Mouse (Mus musculus): Measurements from ENCODE around the gene Wnk4. TPM values are rescaled to one million over a fixed set of nuclear protein-coding genes. Genes with fewer than 3 reads are reported as not detected.

Wnk4 gene
- polyA plus RNA-seq, 1 experiment from 2014 or later = 2.4 TPM

- H3K27me3 ChIP-seq (ENCODE audit: control insufficient read depth, insufficient read depth, low read length) = no peaks in the 10 kb centered on the region
- peaks cover 4% of the 10 kb centered on the region for H3K4me1 ChIP-seq (ENCODE audit: control insufficient read depth, insufficient read depth, low read length)
- peak overlapping the region; percentile 78 for H3K4me3 ChIP-seq (ENCODE audit: low read depth, low read length)
- no peak for ATAC-seq (replicated peaks; ENCODE audit: insufficient number of reproducible peaks, low FRiP score, low TSS enrichment, low read depth)
- H3K4me2 ChIP-seq (ENCODE audit: low read depth, low read length) = peak overlapping the region; percentile 87
- DNase-seq (ENCODE audit: low spot score) = peak; percentile 47
- H3K9me3 ChIP-seq (replicated peaks; ENCODE audit: control insufficient read depth, low read length) = no peaks in the 10 kb centered on the region
- H3K9ac ChIP-seq (replicated peaks; ENCODE audit: low read length) = peak overlapping the region; percentile 86
- peak overlapping the region; percentile 30; the same call in 1 of the 2 replicates for H3K27ac ChIP-seq (replicated peaks; ENCODE audit: low read depth, low read length)
- 21% methylated on average over 25 of the region's 25 CpGs for WGBS
- no peaks in the 10 kb centered on the region for H3K36me3 ChIP-seq (replicated peaks; ENCODE audit: control insufficient read depth, insufficient read depth, low read depth, low read length)
Observed at GRCm38 (mm10) chr11:101225331-101226064, 34.9 kb upstream of the Wnk4 start.

- WGBS = under 1% methylated on average over 56 of the region's 56 CpGs
- peak; percentile 92 for ATAC-seq (replicated peaks; ENCODE audit: insufficient number of reproducible peaks, low FRiP score, low TSS enrichment, low read depth)
- peaks cover 10% of the 10 kb centered on the region for H3K4me1 ChIP-seq (ENCODE audit: control insufficient read depth, insufficient read depth, low read length)
Observed at GRCm38 (mm10) chr11:101226065-101226701, 34.2 kb upstream of the Wnk4 start, which contains the start of gene Ezh1. TSS of gene Ezh1 (minus strand) at chr11:101226463.

GRCm38 (mm10) chr11:101229361-101229900, 30.9 kb upstream of the Wnk4 start:
- no peak overlapping the region for H3K9ac ChIP-seq (replicated peaks; ENCODE audit: low read length)
- no peaks in the 10 kb centered on the region for H3K36me3 ChIP-seq (replicated peaks; ENCODE audit: control insufficient read depth, insufficient read depth, low read depth, low read length)
- H3K9me3 ChIP-seq (replicated peaks; ENCODE audit: control insufficient read depth, low read length) = no peaks in the 10 kb centered on the region
- DNase-seq (ENCODE audit: low spot score) (no peak), ATAC-seq (replicated peaks; ENCODE audit: insufficient number of reproducible peaks, low FRiP score, low TSS enrichment, low read depth) (no peak)
- WGBS = 35% methylated on average over 8 of the region's 8 CpGs
- H3K27ac ChIP-seq (replicated peaks; ENCODE audit: low read depth, low read length) = no peak overlapping the region
- H3K4me1 ChIP-seq (ENCODE audit: control insufficient read depth, insufficient read depth, low read length) = peaks cover 13% of the 10 kb centered on the region
- no peak overlapping the region for H3K4me2 ChIP-seq (ENCODE audit: low read depth, low read length)
- no peaks in the 10 kb centered on the region for H3K27me3 ChIP-seq (ENCODE audit: control insufficient read depth, insufficient read depth, low read length)
- H3K4me3 ChIP-seq (ENCODE audit: low read depth, low read length) = no peak overlapping the region

More at GRCm38 (mm10) chr11:101226065-101226701, 34.2 kb upstream of the Wnk4 start, which contains the start of gene Ezh1:
- peak; percentile 88 for DNase-seq (ENCODE audit: low spot score)
- Histone ChIP-seq H3K27ac (replicated peaks; ENCODE audit: low read depth, low read length) (peak within 1 kb of the TSS; percentile 30; the same call in 1 of the 2 replicates), H3K9ac (replicated peaks; ENCODE audit: low read length) (peak within 1 kb of the TSS; percentile 86), H3K4me2 (ENCODE audit: low read depth, low read length) (peak within 1 kb of the TSS; percentile 87), H3K9me3 (replicated peaks; ENCODE audit: control insufficient read depth, low read length) (no peaks in the 10 kb centered on the region), H3K4me3 (ENCODE audit: low read depth, low read length) (peak within 1 kb of the TSS; percentile 78), H3K36me3 (replicated peaks; ENCODE audit: control insufficient read depth, insufficient read depth, low read depth, low read length) (no peaks in the 10 kb centered on the region), H3K27me3 (ENCODE audit: control insufficient read depth, insufficient read depth, low read length) (no peaks in the 10 kb centered on the region)

- H3K9ac ChIP-seq (replicated peaks; ENCODE audit: low read length) = peak overlapping the region; percentile 7; the same call in 1 of the 2 replicates
- peak overlapping the region; percentile 49; the same call in 1 of the 2 replicates for H3K27ac ChIP-seq (replicated peaks; ENCODE audit: low read depth, low read length)
- 18% methylated on average over 2 of the region's 2 CpGs for WGBS
- H3K4me1 ChIP-seq (ENCODE audit: control insufficient read depth, insufficient read depth, low read length) = peaks cover 13% of the 10 kb centered on the region
- H3K27me3 ChIP-seq (ENCODE audit: control insufficient read depth, insufficient read depth, low read length) = no peaks in the 10 kb centered on the region
- ATAC-seq (replicated peaks; ENCODE audit: insufficient number of reproducible peaks, low FRiP score, low TSS enrichment, low read depth) (no peak), DNase-seq (ENCODE audit: low spot score) (no peak)
- no peak overlapping the region for H3K4me3 ChIP-seq (ENCODE audit: low read depth, low read length)
- no peak overlapping the region for H3K4me2 ChIP-seq (ENCODE audit: low read depth, low read length)
- no peaks in the 10 kb centered on the region for H3K9me3 ChIP-seq (replicated peaks; ENCODE audit: control insufficient read depth, low read length)
- H3K36me3 ChIP-seq (replicated peaks; ENCODE audit: control insufficient read depth, insufficient read depth, low read depth, low read length) = no peaks in the 10 kb centered on the region
Observed at GRCm38 (mm10) chr11:101230061-101230511, 30.3 kb upstream of the Wnk4 start.

- Histone ChIP-seq H3K36me3 (replicated peaks; ENCODE audit: control insufficient read depth, insufficient read depth, low read depth, low read length) (no peaks in the 10 kb centered on the region), H3K9me3 (replicated peaks; ENCODE audit: control insufficient read depth, low read length) (no peaks in the 10 kb centered on the region), H3K4me3 (ENCODE audit: low read depth, low read length) (no peak overlapping the region), H3K4me2 (ENCODE audit: low read depth, low read length) (peak overlapping the region; percentile 24; the same call in 1 of the 2 replicates), H3K27ac (replicated peaks; ENCODE audit: low read depth, low read length) (peak overlapping the region; percentile 89), H3K9ac (replicated peaks; ENCODE audit: low read length) (no peak overlapping the region; the same call in 1 of the 2 replicates), H3K4me1 (ENCODE audit: control insufficient read depth, insufficient read depth, low read length) (peaks cover 13% of the 10 kb centered on the region), H3K27me3 (ENCODE audit: control insufficient read depth, insufficient read depth, low read length) (no peaks in the 10 kb centered on the region)
- DNase-seq (ENCODE audit: low spot score) = peak; percentile 60
- 15% methylated on average over 5 of the region's 5 CpGs for WGBS
- no peak for ATAC-seq (replicated peaks; ENCODE audit: insufficient number of reproducible peaks, low FRiP score, low TSS enrichment, low read depth)
Observed at GRCm38 (mm10) chr11:101230526-101230925, 29.8 kb upstream of the Wnk4 start.

GRCm38 (mm10) chr11:101230991-101231871, 29.1 kb upstream of the Wnk4 start:
- WGBS = 7% methylated on average over 18 of the region's 18 CpGs
- Histone ChIP-seq H3K4me1 (ENCODE audit: control insufficient read depth, insufficient read depth, low read length) (peaks cover 13% of the 10 kb centered on the region), H3K27ac (replicated peaks; ENCODE audit: low read depth, low read length) (peak overlapping the region; percentile 89), H3K4me2 (ENCODE audit: low read depth, low read length) (peak overlapping the region; percentile 24), H3K36me3 (replicated peaks; ENCODE audit: control insufficient read depth, insufficient read depth, low read depth, low read length) (no peaks in the 10 kb centered on the region), H3K4me3 (ENCODE audit: low read depth, low read length) (no peak overlapping the region), H3K9ac (replicated peaks; ENCODE audit: low read length) (peak overlapping the region; percentile 49), H3K9me3 (replicated peaks; ENCODE audit: control insufficient read depth, low read length) (no peaks in the 10 kb centered on the region), H3K27me3 (ENCODE audit: control insufficient read depth, insufficient read depth, low read length) (no peaks in the 10 kb centered on the region)
- ATAC-seq (replicated peaks; ENCODE audit: insufficient number of reproducible peaks, low FRiP score, low TSS enrichment, low read depth) = no peak
- peak; percentile 49 for DNase-seq (ENCODE audit: low spot score)

GRCm38 (mm10) chr11:101232010-101232839, 28.1 kb upstream of the Wnk4 start:
- H3K4me1 ChIP-seq (ENCODE audit: control insufficient read depth, insufficient read depth, low read length) = peaks cover 13% of the 10 kb centered on the region
- no peaks in the 10 kb centered on the region for H3K9me3 ChIP-seq (replicated peaks; ENCODE audit: control insufficient read depth, low read length)
- DNase-seq (ENCODE audit: low spot score) (peak; percentile 54), ATAC-seq (replicated peaks; ENCODE audit: insufficient number of reproducible peaks, low FRiP score, low TSS enrichment, low read depth) (peak; percentile 55; the same call in 1 of the 2 replicates)
- H3K9ac ChIP-seq (replicated peaks; ENCODE audit: low read length) = 0 out of 2 replicates have a peak overlapping the region, but pooled peaks have one; percentile 49
- no peaks in the 10 kb centered on the region for H3K27me3 ChIP-seq (ENCODE audit: control insufficient read depth, insufficient read depth, low read length)
- H3K4me3 ChIP-seq (ENCODE audit: low read depth, low read length) = no peak overlapping the region
- H3K4me2 ChIP-seq (ENCODE audit: low read depth, low read length) = no peak overlapping the region
- 47% methylated on average over 6 of the region's 6 CpGs for WGBS
- no peaks in the 10 kb centered on the region for H3K36me3 ChIP-seq (replicated peaks; ENCODE audit: control insufficient read depth, insufficient read depth, low read depth, low read length)
- peak overlapping the region; percentile 89 for H3K27ac ChIP-seq (replicated peaks; ENCODE audit: low read depth, low read length)
